Mouse (Mus musculus) left cerebral cortex, postnatal 10 days (tissue): ENCODE measurements around the gene Ric8a. TPM values are rescaled to one million over a fixed set of nuclear protein-coding genes. Genes with fewer than 3 reads are reported as not detected.

Source experiments
- DNase-seq, 2 experiments: peaks; one replicate each; pipeline ENCODE4 v3.0.0; 2021 to 2022; ENCODE audit warnings: low spot score in 2 of 2, mixed read lengths in 1 of 2; ENCODE audit errors: extremely low spot score in 1 of 2
- intact Hi-C: fragments of 180-260 bp; cut with DNase I; formaldehyde crosslinking; loops from one replicate; pipeline ENCODE4 v1.15.1; 2025
- total RNA-seq, 2 experiments: library from RNA; stranded (reverse); gene quantifications; 2 replicates each; pipeline ENCODE4 v1.2.3; 2021

The Ric8a gene
- total RNA-seq, 2 experiments from 2014 or later: 92.0 to 93.3 TPM

- intact Hi-C loops: loop anchor here (2.0 kb wide), 2 partner anchors 58 to 204 kb away; no protein-coding TSS in a partner anchor
- peak; percentile 73 to 92 for DNase-seq
These were observed 11.7 kb upstream of the Ric8a start, which contains the start of gene Scgb1c1 for GRCm38 (mm10) chr7:140844905-140845665. Gene Scgb1c1 (plus strand): TSS chr7:140845547.

GRCm38 (mm10) chr7:140845683-140846082, 11.1 kb upstream of the Ric8a start:
- intact Hi-C loops: loop anchor here (2.0 kb wide), 2 partner anchors 57 to 203 kb away; no protein-coding TSS in a partner anchor
- peak in 1 of 2 experiments; percentile 21 for DNase-seq

GRCm38 (mm10) chr7:140846676-140847075, 10.1 kb upstream of the Ric8a start:
- intact Hi-C loops: no loop called here
- DNase-seq: no peak

- intact Hi-C loops: no loop called here
- peak in 1 of 2 experiments; percentile 62 for DNase-seq
These were observed 8.8 kb upstream of the Ric8a start, which contains the start of gene Odf3 for GRCm38 (mm10) chr7:140847755-140848580. Gene Odf3 (plus strand): TSS chr7:140847805.

- intact Hi-C loops: no loop called here
These were observed 8.2 kb upstream of the Ric8a start for GRCm38 (mm10) chr7:140848591-140848990.

GRCm38 (mm10) chr7:140851916-140852315, 4.8 kb upstream of the Ric8a start:
- no peak for DNase-seq
- intact Hi-C loops: loop anchor here (5.0 kb wide), 1 partner anchor 35 kb away; no protein-coding TSS in a partner anchor

More at GRCm38 (mm10) chr7:140848591-140848990, 8.2 kb upstream of the Ric8a start:
- no peak for DNase-seq

GRCm38 (mm10) chr7:140853386-140853785, 3.4 kb upstream of the Ric8a start:
- no peak for DNase-seq
- intact Hi-C loops: loop anchor here (5.0 kb wide), 1 partner anchor 34 kb away; no protein-coding TSS in a partner anchor

- no peak for DNase-seq
- intact Hi-C loops: loop anchor here (5.0 kb wide), 1 partner anchor 33 kb away; no protein-coding TSS in a partner anchor
These were observed 2.3 kb upstream of the Ric8a start for GRCm38 (mm10) chr7:140854483-140854882.

- DNase-seq: no peak
- intact Hi-C loops: no loop called here
These were observed 1.6 kb upstream of the Ric8a start for GRCm38 (mm10) chr7:140855181-140855580.

- intact Hi-C loops: no loop called here
These were observed 635 bp upstream of the Ric8a start, which contains the start of gene Gm45785 for GRCm38 (mm10) chr7:140855860-140856784. Gene Gm45785 (minus strand): TSS chr7:140856331.

GRCm38 (mm10) chr7:140857550-140858505, 1.1 kb downstream of the Ric8a start, which contains the start of gene Bet1l:
Gene Bet1l (minus strand): TSS chr7:140857577.
- DNase-seq: no peak
- intact Hi-C loops: no loop called here

More at GRCm38 (mm10) chr7:140855860-140856784, 635 bp upstream of the Ric8a start, which contains the start of gene Gm45785:
- DNase-seq: peak; percentile 84 to 88

GRCm38 (mm10) chr7:140858746-140859145, 2.0 kb downstream of the Ric8a start:
- DNase-seq: no peak
- intact Hi-C loops: no loop called here

GRCm38 (mm10) chr7:140859997-140860396, 3.2 kb downstream of the Ric8a start:
- intact Hi-C loops: no loop called here
- DNase-seq: no peak

GRCm38 (mm10) chr7:140860728-140861127, 4.0 kb downstream of the Ric8a start:
- DNase-seq: no peak
- intact Hi-C loops: no loop called here

- DNase-seq: no peak
- intact Hi-C loops: no loop called here
These were observed 8.0 kb downstream of the Ric8a start for GRCm38 (mm10) chr7:140864761-140865160.

GRCm38 (mm10) chr7:140874224-140874623, 17.5 kb downstream of the Ric8a start:
- DNase-seq: no peak

GRCm38 (mm10) chr7:140877364-140877763, 20.6 kb downstream of the Ric8a start:
- intact Hi-C loops: no loop called here
- DNase-seq: no peak

More at GRCm38 (mm10) chr7:140874224-140874623, 17.5 kb downstream of the Ric8a start:
- intact Hi-C loops: no loop called here
